Mouse (Mus musculus) hindbrain, embryonic 10.5 days (tissue): ENCODE data around the gene Gm10778. TPM values are rescaled to one million over a fixed set of nuclear protein-coding genes. Genes with fewer than 3 reads are reported as not detected.

Source experiments
- DNase-seq: peaks from one replicate; pipeline ENCODE4 v3.0.0-alpha.2; 2017; ENCODE audit warnings: low spot score
- H3K27ac ChIP-seq: fragments of 300-500 bp; sonication (generic); 2 replicates; pipeline ENCODE4 v1.5.1; 2016; ENCODE audit warnings: mild to moderate bottlenecking, moderate library complexity
- H3K27me3 ChIP-seq: fragments of 300-500 bp; sonication (generic); 2 replicates; pipeline ENCODE4 v1.6.1; 2016; ENCODE audit warnings: mild to moderate bottlenecking; ENCODE audit not compliant: poor library complexity, insufficient read depth, severe bottlenecking
- H3K36me3 ChIP-seq: fragments of 300-500 bp; sonication (generic); 2 replicates; pipeline ENCODE4 v1.6.1; 2016; ENCODE audit warnings: mild to moderate bottlenecking, moderate library complexity
- H3K4me1 ChIP-seq: fragments of 300-500 bp; sonication (generic); replicated peaks from 2 replicates; pipeline ENCODE4 v1.6.1; 2016; ENCODE audit warnings: mild to moderate bottlenecking
- H3K4me3 ChIP-seq: fragments of 300-500 bp; sonication (generic); 2 replicates; pipeline ENCODE4 v1.5.1; 2016; ENCODE audit warnings: mild to moderate bottlenecking, moderate library complexity
- H3K9me3 ChIP-seq: fragments of 300-500 bp; sonication (generic); 2 replicates; pipeline ENCODE4 v1.6.1; 2016; ENCODE audit warnings: mild to moderate bottlenecking, moderate library complexity
- WGBS: fragments of 180-500 bp; shearing (Covaris S2); methylation state at CpG from one replicate; pipeline ENCODE4 v1.1.7; 2016; 5-methylcytosine and 5-hydroxymethylcytosine counted together
- polyA plus RNA-seq: library from polyadenylated mRNA; unstranded; fragments of >200 nt; fragmentation: Nextera tagmentation; extraction: Ambion mirVana; gene quantifications from 2 replicates; pipeline ENCODE4 v1.2.1, GENCODE M21; 2016

Gene Gm10778
- polyA plus RNA-seq, 1 experiment from 2014 or later, result 3.6 TPM

DNA sequence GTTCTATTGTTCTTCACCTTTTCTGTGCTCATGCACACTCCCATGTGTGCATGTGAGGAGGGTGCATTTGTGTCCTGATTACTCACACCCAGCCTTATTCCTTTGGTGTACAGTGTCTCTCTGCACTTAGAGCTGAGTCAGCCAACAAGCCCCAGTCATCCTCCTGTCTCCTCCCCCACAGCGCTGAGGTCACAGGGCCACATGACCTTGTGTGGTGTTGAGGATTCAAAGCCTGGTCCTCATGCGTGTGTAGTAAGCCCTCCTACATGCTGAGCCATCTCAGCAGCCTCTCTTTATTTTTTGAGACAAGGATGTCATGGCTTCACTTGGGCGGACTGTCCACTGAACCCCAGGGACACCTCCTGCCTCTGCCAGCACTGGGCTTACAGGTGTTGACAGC is 36.1 kb upstream of the Gm10778 start:
- DNase-seq, result no peak
- 71% methylated on average over 3 of the region's 3 CpGs for WGBS
- H3K4me1 ChIP-seq, result peaks cover 10% of the 10 kb centered on the region; the same call in 1 of the 2 replicates

DNA sequence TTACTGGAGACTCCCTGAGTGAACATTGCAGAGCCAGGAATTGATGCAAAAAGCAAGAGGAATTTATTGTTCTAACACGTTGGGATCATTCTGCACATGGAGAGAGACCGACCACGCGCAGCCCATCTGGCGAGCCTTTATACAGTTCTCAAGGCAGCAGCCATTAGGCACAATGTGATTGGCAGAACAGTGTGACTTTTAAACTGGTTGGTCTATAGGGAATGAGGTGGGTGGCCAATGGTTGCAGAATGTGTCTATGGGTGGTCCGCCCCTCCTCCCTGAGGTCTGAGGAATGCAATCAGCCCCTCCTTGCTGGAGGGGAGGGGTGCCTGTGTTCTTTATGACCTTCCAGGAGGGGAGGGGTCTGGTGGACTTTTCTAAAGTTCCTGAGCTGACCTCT is 33.4 kb upstream of the Gm10778 start:
- H3K27ac ChIP-seq, result no peak overlapping the region
- H3K4me1 ChIP-seq, result peaks cover 10% of the 10 kb centered on the region; the same call in 1 of the 2 replicates
- 0 out of 2 replicates have a peak, but pooled peaks cover 4% of the 10 kb centered on the region for H3K9me3 ChIP-seq
- no peak overlapping the region for H3K4me3 ChIP-seq
- 74% methylated on average over 6 of the region's 6 CpGs for WGBS
- H3K36me3 ChIP-seq, result peaks cover 7% of the 10 kb centered on the region
- peak; percentile 22 for DNase-seq
- no peaks in the 10 kb centered on the region for H3K27me3 ChIP-seq

More for the DNA sequence above, 36.1 kb upstream of the Gm10778 start:
- H3K27ac ChIP-seq, result no peak overlapping the region
- no peaks in the 10 kb centered on the region for H3K27me3 ChIP-seq
- H3K4me3 ChIP-seq, result no peak overlapping the region
- peaks cover 17% of the 10 kb centered on the region; the same call in 1 of the 2 replicates for H3K36me3 ChIP-seq
- H3K9me3 ChIP-seq, result 0 out of 2 replicates have a peak, but pooled peaks cover 4% of the 10 kb centered on the region

DNA sequence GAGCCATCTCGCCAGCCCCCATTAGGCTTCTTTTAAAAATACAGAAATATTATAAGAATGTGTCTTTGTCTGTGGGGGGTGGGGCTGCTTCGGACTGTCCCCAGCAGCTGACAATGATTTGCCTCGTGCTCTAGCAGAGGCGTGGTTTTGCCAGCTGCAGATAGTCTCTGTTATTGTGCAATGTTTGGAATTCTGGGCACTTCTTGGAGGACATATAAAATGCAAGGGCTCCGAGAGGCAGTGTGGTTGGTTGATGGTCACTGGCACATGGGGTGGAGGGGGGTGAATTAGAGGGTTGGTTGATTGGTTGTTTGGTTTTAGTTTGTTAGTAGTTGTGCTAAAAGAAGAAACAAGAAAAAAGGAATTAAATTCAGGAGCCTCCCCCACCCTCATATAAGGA is 28.9 kb upstream of the Gm10778 start:
- 89% methylated on average over 5 of the region's 5 CpGs for WGBS
- H3K4me1 ChIP-seq, result peaks cover 10% of the 10 kb centered on the region; the same call in 1 of the 2 replicates
- no peak overlapping the region for H3K4me3 ChIP-seq
- no peak overlapping the region for H3K27ac ChIP-seq
- no peaks in the 10 kb centered on the region for H3K27me3 ChIP-seq
- no peak for DNase-seq
- peaks cover 52% of the 10 kb centered on the region for H3K36me3 ChIP-seq
- H3K9me3 ChIP-seq, result no peaks in the 10 kb centered on the region

DNA sequence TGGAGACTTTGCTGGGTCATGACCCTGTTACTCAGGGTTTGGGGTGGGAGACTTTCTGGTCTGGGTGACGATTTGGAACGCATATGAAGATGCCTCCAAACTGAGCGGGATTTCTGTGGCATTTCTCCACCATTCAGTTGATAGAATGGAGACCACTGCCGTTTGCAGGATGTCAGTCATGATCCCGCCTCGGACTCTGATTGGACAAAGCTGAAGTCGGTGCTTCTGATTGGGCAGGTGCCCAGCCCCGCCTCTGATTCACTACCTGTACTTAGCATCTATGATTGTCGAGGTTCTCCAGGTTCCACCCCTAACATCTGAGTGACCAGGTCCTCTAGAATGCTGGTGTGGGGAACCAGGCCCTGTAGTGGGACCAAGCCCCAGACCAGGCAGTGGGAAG is 28.1 kb upstream of the Gm10778 start:
- Histone ChIP-seq H3K27ac (no peak overlapping the region), H3K4me3 (no peak overlapping the region), H3K9me3 (no peaks in the 10 kb centered on the region), H3K27me3 (no peaks in the 10 kb centered on the region), H3K36me3 (peaks cover 60% of the 10 kb centered on the region), H3K4me1 (peaks cover 4% of the 10 kb centered on the region; the same call in 1 of the 2 replicates)
- DNase-seq, result no peak
- WGBS, result 53% methylated on average over 9 of the region's 9 CpGs

DNA sequence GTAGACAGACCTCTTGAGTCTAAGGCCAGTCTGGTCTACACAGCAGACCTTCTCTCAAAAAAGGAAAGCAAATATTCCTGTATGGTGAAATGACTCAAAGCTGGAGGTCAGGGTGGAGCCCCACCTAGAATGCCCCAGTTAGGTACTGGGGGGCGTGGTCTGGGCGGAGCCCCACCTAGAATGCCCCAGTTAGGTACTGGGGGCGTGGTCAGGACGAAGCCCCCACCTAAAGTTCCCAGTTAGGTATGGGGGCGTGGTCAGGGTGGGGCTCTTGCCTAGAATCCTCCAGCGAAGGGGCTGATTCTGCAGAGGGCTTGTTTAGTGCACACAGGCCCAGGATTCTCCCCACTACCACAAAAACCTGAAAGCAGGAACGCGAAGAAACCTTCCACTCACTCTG is 25.4 kb upstream of the Gm10778 start:
- H3K36me3 ChIP-seq, result peaks cover 61% of the 10 kb centered on the region
- WGBS, result 59% methylated on average over 8 of the region's 8 CpGs
- no peak for DNase-seq

DNA sequence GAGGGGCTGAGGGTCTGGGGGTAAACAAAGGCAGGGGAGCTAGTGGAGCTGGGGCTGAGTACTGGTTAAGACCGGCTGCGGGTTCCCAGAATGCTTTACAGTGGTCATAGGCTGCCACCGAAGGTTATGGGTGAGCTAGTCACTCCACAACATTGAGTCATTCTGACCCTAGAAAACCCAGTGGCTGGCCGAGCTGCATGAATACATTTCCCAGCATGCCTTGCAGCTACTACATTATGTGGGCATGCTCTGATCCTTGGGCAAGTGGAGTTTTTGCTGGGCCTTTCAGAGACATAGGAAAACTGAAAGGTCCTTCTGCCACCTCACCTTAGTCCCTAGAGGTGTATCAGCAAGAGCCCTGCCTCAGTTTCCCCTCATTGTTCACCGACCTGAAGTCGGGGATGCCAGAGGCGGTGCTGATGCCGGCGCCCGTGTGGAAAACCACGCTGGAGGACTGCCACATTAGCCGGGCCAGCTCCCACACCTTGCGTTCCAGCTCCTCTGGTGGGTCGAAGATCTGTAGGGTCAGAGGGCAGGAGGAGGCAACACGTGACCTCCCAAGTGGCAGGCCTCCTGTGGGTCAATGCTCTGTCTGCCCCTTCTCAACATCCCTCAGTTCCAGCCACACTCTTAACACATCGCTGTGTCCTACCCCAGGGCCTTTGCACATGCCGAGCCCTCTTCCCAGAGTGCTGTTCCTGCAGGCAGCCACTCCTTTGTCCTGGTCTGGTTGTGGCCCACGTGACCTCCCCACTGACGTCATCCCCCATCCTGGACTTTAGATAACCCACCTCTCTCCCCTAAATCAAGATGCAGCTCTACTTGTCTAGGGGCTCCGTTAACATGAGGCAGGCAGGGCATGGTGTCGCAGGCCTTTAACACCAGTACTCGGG is 22.5 kb upstream of the Gm10778 start:
- peaks cover 45% of the 10 kb centered on the region for H3K36me3 ChIP-seq
- H3K4me3 ChIP-seq, result peak overlapping the region; percentile 70
- peaks cover 24% of the 10 kb centered on the region for H3K4me1 ChIP-seq
- H3K9me3 ChIP-seq, result no peaks in the 10 kb centered on the region
- DNase-seq, result no peak
- no peaks in the 10 kb centered on the region; the same call in 1 of the 2 replicates for H3K27me3 ChIP-seq
- H3K27ac ChIP-seq, result peak overlapping the region; percentile 92
- 90% methylated on average over 22 of the region's 22 CpGs for WGBS

More for the DNA sequence above, 25.4 kb upstream of the Gm10778 start:
- Histone ChIP-seq H3K4me3 (no peak overlapping the region), H3K9me3 (no peaks in the 10 kb centered on the region), H3K27me3 (no peaks in the 10 kb centered on the region), H3K4me1 (peaks cover 20% of the 10 kb centered on the region), H3K27ac (no peak overlapping the region)

DNA sequence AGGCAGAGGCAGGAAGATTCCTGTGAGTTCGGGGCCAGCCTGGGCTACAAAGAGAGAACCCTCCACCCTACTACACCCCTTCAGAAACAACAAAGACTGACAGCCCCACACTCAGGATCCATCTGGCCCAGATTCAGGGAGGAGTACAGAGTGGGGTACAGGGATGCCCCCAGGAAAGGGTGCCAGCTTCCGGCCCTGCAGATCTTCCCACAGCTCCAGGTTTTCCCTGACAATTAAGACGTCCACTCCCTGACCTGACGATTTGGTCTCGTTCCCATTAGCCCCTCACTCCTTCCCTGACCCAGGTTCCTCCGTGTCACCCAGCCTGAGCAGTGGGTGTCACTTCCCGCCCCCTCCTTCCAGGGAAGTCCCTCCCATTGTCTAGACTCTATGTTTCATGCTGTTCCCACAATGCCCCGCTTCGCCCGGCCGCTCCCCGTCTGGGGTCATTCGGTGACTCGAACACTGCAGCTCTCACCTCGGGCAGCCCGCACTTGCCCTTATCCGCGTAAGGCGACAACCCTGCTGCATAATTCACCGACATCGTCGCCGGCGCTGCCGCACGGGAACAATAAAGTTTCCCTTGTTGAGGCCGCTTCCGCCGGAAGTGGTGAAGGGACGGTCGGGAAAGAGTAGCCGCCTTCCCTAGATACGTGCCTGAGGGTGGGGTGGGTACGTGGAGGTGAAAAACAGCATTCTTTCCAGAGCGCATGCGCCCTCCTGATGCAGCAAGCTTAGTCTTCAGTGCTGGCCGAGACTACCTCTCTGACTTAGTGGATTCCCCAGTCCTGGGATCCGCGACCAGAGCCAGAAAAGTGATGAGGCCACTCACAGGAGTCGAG is 21.6 kb upstream of the Gm10778 start, which contains the start of gene Sirt6:
Gene Sirt6 (minus strand): TSS at position 804 of the 842 bp plus-strand sequence.
- Histone ChIP-seq H3K27ac (peak within 1 kb of the TSS; percentile 92), H3K9me3 (no peaks in the 10 kb centered on the region), H3K36me3 (peaks cover 37% of the 10 kb centered on the region), H3K27me3 (peaks cover under 1% of the 10 kb centered on the region; the same call in 1 of the 2 replicates), H3K4me1 (peaks cover 27% of the 10 kb centered on the region), H3K4me3 (peak within 1 kb of the TSS; percentile 70)
- 6% methylated on average over 40 of the region's 40 CpGs for WGBS
- peak; percentile 93 for DNase-seq

DNA sequence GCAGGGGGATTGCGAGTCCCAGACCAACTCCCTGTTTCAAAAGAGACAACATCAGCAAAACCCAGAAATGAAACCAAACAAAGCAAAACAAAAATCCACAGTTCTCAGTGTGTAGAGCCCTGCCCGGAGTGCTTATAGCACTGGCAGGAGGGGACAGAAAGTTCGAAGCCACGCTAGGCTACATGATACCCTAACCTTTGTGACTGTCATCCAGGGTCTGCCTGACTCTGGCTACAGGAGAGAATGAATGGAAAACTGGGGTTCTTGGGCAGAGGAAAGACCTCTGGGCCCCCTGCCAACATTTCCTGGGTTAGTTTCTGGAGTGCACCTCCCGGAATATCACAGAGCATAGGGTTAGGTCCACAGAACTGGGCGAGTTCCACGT is 21.0 kb upstream of the Gm10778 start:
- H3K4me3 ChIP-seq, result peak overlapping the region; percentile 70
- no peak for DNase-seq
- H3K27ac ChIP-seq, result peak overlapping the region; percentile 92
- WGBS, result 73% methylated on average over 7 of the region's 7 CpGs
- peaks cover 31% of the 10 kb centered on the region for H3K36me3 ChIP-seq
- peaks cover 5% of the 10 kb centered on the region; the same call in 1 of the 2 replicates for H3K27me3 ChIP-seq
- peaks cover 27% of the 10 kb centered on the region for H3K4me1 ChIP-seq
- no peaks in the 10 kb centered on the region for H3K9me3 ChIP-seq

DNA sequence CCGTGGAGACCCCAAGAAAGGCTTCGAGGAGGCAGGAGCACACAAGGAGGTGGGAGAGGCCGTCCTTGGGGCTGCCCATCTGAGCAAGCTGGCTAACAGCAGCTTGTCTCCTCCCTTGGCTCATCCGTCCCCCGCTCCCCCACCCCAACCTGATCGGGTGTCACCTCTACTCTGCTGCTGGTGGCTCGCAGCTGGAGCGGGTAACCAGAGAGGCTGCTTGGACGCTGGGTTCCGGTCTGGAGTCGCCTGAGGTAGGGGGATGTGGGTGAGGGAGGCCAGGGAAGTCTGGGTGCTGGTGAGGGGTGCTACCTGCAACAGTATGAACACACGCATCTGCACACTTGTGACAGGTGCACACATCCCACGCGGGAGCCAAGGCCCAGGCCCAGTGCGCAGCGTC is 20.5 kb upstream of the Gm10778 start, which contains the start of gene Ankrd24:
Gene Ankrd24 (plus strand): TSS at position 151 of the 400 bp plus-strand sequence.
- Histone ChIP-seq H3K27me3 (peaks cover 5% of the 10 kb centered on the region; the same call in 1 of the 2 replicates), H3K27ac (peak within 1 kb of the TSS; percentile 92), H3K4me1 (peaks cover 32% of the 10 kb centered on the region), H3K4me3 (peak within 1 kb of the TSS; percentile 70), H3K9me3 (no peaks in the 10 kb centered on the region), H3K36me3 (peaks cover 25% of the 10 kb centered on the region)
- 83% methylated on average over 16 of the region's 16 CpGs for WGBS
- no peak for DNase-seq

DNA sequence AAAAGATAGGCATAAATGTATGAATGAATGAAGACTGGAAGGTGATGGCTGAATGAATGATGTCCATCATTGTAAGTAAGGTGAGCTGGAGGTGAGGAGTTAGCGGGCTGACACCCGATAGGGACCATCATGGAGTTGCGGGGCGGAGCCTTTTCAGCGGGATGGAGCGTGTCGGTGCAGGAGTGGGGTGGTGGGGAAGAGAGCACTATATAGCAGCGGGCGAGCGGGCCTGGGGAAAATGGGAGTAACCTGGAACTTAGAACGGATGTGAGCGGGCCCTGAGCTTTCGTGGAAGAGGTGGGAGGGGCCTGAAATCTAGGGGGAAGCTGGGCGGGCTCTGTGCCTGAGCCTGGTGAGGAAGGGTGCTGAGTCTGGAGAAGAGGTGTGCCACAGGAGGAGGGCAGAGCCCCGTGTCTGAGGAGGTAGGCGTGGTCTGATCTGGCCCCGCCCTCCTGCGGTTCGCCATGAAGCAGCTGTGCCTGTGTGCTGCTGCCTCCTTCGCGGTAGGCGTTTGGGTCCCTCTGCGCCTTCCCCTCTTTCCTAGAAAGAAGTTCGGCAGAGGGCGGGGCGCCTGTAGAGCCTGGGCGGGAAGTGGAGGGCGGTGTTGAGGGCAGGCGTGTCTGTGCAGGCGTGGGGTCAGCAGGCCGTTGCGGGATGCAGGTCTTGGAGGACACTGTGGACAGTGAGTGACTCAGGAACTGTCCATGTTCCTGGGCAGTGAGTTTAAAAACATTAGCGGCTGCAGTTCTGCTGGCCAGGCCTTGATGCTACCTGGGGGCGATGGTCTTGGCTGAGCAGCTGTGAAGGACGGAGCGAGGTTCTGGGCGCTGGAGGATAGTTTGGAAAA is 15.4 kb upstream of the Gm10778 start:
- peaks cover 20% of the 10 kb centered on the region for H3K4me1 ChIP-seq
- whole genome bisulfite sequencing, result 4% methylated on average over 37 of the region's 37 CpGs
- peak; percentile 86 for DNase-seq
- H3K27me3 ChIP-seq, result peaks cover 23% of the 10 kb centered on the region
- H3K27ac ChIP-seq, result peak overlapping the region; percentile 79
- H3K36me3 ChIP-seq, result no peaks in the 10 kb centered on the region
- H3K4me3 ChIP-seq, result peak overlapping the region; percentile 58
- H3K9me3 ChIP-seq, result no peaks in the 10 kb centered on the region

DNA sequence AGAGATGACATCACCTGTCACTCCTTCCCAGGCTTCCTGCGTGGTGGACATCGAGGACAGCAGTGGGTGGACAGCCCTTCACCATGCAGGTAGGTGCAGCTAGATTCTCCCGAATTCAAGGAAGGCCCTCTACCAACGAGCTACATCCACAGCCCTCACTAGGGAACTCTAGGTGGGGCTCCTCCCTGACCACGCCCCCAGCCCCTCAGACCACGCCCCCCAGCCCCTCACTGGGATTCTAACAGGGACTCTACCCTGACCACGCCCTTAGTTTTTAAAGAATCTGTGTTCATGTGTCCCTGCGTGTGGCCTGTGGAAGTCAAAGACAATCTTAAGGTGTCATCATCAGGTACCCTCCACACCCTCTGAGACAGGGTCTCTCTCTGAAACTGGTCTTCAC is 12.5 kb upstream of the Gm10778 start:
- Histone ChIP-seq H3K36me3 (no peaks in the 10 kb centered on the region), H3K4me1 (peaks cover 19% of the 10 kb centered on the region), H3K4me3 (no peak overlapping the region), H3K27me3 (peaks cover 23% of the 10 kb centered on the region), H3K9me3 (no peaks in the 10 kb centered on the region), H3K27ac (no peak overlapping the region)
- DNase-seq, result no peak
- 20% methylated on average over 8 of the region's 8 CpGs for WGBS

DNA sequence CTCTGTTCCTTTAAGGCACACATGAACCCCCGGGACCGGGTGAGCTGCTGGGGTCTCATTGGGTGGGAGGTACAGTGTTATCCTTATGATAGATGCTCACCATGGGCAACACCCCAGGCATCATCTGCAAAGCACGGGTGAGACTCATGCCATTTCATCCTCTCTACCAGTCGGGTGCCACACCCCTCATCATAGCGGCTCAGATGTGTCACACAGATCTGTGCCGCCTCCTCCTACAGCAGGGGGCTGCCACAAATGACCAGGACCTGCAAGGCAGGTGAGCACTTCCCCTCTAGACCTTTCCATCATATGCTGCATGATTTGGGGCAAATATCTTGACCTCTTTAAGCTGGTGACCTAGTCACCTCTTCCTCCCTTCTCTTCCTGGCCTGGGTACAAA is 10.8 kb upstream of the Gm10778 start:
- whole genome bisulfite sequencing, result 77% methylated on average over 6 of the region's 6 CpGs
- Histone ChIP-seq H3K27me3 (peaks cover 18% of the 10 kb centered on the region), H3K9me3 (no peaks in the 10 kb centered on the region), H3K4me1 (peaks cover 31% of the 10 kb centered on the region), H3K4me3 (no peak overlapping the region), H3K36me3 (no peaks in the 10 kb centered on the region), H3K27ac (no peak overlapping the region)
- DNase-seq, result no peak
